Mouse (Mus musculus) cerebellum, adult 2 months (tissue): ENCODE measurements around the gene Fam129a.

Experiments used
- CTCF ChIP-seq: fragments of 200-500 bp; IDR thresholded peaks from 2 replicates; pipeline ENCODE4 v1.5.1; 2011; ENCODE audit warnings: low read depth, mild to moderate bottlenecking, control low read depth, low read length, moderate library complexity, borderline replicate concordance; ENCODE audit not compliant: insufficient read depth
- POLR2A ChIP-seq: fragments of 200-500 bp; IDR thresholded peaks from 2 replicates; pipeline ENCODE4 v1.6.1; 2011; ENCODE audit warnings: low read length, control low read depth, borderline replicate concordance; ENCODE audit not compliant: insufficient read depth

- no peak for TF ChIP-seq CTCF
- TF ChIP-seq POLR2A = no peak
Measured at GRCm38 (mm10) chr1:151684451-151684892, 113.5 kb downstream of the Fam129a start.
